Mouse (Mus musculus) embryo, embryonic 10 days (tissue): ENCODE measurements around the gene Mrtfb.
A peak's percentile ranks its signal among the peaks of the same experiment; 100 is the strongest.

Source experiments
- DNase-seq: peaks from one replicate; pipeline ENCODE4 v3.0.0-alpha.2; 2015; ENCODE audit warnings: low spot score

Gene Mrtfb

DNA sequence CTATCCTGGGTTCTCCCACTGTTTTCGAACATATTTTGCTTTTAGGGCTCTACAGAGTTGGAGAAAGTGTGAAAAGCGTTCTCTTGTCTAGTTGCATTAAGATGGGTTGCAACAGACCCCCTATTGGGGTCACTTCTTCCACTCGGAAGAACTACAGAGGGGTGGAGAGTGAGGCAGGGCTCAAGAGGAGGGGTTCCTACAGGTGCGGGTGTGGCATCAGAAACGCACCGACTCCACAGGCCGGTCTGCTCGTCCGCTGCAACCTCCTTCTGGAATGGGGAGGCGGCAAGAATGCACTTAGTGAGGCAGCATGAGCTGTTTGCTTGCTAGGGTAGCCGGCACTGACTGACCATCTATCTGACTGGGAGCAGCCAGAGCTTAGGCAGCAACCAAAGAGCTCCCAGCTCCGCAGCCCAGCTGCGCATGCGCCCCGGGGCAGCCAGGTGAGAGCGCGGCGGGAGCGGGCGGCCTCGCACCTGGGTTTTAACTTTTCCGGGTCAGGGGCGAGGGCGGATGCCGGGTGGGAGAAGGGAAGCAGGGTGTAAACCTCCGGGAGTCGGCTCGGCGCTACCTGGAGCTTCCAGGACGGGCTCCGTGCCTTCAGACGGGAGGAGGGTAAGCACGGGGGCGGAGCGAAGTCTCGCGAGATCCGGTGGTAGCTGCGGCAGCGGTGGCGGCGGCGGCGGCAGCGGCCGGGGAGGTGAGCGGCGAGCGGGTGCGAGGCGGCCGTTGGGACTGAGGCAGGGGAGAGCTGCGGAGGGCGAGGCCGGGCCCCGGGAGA, at the start of gene Mrtfb:
Gene Mrtfb (plus strand): TSS at position 627 of the 781 bp plus-strand sequence.
- DNase-seq, result peak; percentile 94

DNA sequence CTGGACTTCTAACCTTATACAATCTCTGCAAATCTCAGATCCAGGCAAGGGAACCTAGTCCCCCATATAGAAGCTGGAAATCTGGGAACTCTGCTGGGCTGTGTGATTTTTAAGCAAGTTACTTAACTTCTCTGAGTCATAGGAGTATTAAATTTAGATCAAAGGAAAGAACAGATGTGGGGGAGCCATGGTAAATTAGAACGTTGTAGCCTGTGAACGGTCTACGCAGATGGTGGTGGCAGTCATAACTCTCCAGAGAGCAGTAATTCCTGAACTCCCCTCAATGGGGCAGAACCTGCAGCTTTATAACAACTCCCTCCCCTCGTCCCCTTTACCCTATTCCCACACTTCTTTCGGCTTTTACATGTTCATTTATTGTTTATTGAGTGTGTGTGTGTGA, 48.6 kb upstream of the Mrtfb start:
- no peak for DNase-seq

DNA sequence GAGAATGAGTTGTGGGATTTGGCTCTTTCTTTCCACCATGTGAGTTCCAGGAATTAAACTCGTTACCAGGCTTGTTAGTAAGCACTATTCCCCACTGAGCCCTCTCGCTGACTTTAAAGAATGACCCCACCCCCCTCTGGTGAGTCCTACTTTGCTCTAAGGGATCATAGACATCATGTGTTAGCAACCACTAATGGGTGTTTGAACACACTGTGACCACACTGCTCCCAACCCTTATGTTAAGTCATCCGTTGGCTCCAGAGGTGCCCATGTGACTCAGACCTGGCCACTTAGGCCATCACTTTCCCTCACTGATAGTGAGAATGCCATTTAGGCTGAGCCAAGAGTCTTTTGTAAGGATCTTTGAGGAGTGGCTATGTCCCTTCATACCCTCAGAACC, 48.2 kb upstream of the Mrtfb start:
- DNase-seq, result no peak

DNA sequence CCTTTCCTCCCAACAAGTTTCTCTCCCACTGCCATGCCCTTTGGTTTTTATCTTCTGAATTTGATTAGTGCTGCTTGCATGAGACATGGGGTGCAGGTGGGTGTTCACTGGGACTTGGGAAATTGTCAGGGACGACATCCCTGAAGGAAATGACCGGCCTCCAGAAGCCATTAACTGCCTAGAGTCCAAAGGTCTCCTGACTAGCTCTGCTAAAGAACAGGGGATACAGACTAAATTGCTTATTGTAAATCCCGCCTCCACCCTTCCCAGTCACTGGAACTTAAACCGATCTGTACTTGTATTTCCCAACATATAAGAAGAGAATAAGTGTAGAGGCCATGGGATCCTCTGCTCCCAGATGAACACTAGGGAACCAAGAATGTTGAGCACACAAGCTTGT, 43.5 kb upstream of the Mrtfb start:
- no peak for DNase-seq

DNA sequence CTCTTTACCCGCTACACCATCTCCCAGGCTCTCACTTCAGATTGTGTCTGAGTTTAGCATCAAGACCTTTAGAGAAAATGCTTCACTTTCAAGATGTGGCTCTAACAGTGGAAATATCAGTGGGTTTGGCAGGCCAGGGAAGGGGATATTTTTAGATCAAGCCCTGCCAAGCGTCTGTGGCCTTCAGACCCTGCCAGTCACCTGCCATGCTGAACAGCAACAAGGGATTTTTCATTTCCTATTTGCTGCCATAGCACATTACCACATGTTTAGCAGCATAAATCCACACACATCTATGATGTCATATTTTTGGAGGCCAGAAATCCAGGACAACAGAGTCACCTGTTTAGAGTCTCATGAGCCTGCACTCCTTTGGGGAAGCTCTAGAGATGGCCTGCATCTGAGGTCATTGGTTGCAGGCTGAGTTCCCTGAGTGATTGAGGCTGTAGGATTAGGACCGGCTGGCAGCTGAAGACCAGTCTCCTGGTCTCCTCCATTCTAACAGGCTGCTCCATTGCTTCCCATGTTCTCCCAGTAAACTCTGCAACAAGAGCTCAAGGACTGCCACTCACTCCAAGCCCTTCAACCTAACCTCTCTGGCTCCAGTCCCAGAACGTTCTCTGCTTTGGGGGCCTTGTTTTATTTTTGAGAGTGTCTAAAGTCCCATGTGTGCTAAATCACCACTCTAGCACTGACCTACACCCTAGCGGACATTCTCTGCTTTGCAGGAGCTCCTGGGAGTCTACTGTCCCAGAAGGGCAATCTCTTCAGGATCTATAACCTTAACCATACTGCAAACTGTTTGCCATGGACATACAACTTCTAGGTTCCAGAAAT, 39.9 kb upstream of the Mrtfb start:
- no peak for DNase-seq

DNA sequence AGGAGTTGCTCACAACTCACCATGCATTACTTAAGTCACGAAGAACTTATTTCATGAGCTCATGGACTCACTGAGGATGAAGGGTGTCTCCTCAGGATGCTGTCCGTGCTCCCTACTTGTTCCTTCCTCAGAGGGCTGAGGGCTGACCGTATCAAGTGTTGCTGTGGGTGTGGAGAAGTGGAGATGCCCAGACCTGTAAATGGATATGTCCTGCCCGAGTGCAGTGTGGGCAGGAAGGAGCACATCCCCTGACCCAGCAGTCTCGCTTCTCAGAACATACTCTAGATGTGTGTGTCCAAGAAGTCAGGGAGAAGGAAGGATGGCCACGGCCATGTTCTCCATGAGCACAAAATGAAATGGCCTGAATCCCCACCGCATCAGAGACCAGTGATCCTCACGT, 38.3 kb upstream of the Mrtfb start:
- DNase-seq, result no peak

DNA sequence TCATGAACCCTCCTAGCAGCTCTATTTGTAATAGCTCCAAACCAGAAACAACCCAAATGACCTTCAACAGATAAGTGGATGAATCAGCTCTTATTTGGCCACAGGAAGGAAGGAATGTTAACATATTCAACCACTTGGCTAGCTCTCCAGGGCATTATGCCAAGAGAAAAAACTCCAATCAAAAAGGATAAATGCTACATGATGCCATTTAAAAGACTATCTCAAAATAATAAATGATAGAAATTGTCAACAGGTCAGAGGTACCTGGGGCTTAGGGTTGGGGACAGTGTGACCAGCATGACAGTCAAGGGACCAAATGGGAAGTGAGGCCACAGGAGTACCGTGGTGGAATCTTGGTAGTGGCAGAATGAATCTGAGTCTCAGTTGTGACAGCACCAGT, 34.8 kb upstream of the Mrtfb start:
- DNase-seq, result no peak

DNA sequence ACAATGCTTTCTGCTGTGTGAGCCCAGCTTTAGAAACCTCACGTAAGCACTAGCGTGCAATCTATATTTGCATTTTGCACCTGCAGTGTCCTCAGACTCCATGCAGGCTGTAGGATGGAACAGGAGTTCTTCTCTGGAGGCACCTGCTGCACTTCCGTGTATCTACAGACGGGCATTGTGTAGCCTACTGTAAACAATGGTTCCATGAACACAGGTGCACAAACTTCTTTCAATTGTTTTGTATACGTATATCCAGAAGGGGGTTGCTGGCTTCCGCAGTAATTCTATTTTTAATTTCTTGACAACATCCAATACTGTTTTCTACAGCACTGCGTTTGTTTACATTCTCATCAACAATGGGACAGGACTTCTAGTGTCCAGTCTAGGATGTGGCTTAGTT, 24.2 kb upstream of the Mrtfb start:
- no peak for DNase-seq

DNA sequence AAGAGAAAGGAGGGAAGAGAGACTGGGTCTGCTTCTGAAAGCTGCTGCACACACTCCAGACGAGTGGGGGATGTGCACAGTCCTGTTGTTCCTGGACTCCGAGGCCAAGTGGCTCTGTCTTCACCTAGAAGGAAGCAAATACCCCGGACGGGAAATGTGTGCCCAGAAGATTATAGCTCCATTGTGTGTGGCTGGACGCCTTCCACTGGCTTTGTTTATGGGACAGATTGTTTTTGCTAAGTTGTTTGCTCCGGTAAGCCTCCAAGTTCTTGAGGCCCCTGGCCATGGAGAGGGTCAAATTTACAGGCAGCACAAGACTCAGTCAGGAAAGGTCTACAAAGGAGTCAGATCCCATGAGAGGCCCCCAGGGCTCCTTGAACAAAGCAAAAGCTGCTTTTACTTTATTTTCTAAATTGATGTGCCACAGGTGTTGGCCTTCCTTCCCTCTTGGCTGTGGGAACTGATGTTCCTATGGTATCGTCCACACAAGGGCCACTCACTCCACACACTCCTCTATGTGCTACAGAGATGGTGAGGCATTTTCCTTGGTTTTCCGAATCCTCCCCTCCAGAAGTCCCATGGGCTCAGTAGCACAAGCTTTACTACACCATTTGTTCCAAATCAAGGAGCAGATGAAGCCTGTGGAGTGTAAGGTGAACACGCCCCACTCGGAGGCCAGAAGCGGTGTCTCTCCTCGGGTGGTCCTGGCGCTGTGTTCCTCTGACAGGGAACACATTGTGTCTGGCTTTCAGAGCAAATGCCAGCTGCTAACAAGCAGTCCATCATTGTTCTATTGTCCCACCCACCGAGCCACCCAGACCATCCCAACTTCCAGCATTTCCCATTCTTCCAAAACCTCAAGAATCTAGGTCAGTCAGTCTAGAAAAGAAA, 23.1 kb upstream of the Mrtfb start:
- DNase-seq, result peak; percentile 35

DNA sequence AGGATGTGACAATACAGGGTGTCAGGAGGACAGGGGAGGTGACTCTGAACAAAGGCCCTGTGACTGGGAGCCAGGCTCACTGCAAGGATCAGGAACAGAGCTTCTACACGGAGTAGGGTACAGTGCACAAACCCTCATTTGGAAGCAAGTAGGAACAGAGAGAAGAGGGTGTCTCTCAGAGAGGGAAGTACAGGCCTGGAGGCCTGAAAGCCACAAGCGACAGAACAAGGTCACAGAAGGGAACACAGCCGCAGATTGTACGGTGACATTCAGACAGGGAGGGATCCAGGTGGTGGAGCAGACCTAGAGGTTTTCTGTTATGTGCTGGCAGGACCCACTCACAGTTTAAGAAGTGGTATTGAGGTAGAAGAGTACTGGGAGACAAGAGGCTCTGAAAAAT, 17.2 kb upstream of the Mrtfb start:
- no peak for DNase-seq

DNA sequence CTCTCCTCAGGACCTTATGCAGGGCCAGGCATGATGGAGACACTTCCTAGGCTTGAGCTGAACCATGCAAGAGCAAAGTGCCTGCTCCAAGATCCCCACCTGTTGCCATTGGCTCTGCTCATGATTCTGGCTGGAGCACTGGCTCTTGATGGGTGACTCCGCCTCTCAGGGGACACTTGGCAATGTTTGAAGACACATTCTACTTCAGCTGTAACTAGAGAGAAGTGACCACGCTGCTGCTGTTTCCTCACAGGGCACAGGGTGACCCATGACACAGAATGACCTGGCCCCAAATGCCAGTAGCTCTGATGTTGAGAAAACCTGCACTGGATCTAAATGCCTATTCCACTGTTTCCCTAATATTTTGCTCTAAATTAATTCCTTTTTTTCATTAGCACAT, 16.7 kb upstream of the Mrtfb start:
- no peak for DNase-seq

DNA sequence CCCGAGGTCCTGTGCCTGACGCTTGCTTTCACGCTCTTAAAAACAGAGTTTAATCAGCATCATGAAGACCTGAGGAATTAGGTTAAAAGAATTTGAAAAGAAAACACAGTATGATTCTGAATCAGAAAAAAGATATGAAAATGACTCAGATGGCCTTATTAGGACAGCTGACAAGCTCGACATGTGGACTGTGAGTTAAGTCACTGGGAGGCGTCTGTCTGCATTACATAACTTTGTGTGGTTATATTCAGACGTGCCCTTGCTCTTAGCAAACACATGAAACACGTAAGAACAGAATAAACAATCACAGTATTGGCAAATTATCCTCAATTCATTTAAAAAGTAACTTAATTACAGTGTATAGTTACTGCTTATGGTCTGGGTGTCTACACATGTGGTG, 16.0 kb upstream of the Mrtfb start:
- DNase-seq, result no peak

DNA sequence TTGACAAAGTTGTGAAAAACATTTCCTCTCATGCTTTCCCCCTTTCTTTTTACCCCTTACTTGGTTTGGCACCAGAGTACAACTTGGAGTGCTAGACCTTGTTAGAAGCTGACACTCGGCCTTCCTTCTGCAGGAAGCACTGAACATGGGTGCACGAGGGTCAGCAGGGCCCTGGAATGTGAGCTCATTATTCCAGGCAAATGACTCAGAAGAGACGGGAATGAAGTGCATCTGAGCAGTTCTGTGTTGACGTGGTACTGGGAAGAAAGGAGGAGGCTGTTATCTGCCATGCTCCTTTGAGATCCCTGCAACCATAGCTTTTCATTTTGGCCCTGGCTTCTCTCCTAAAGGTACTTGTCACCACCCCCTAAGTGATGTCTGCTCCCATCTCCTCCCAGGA, 10.6 kb upstream of the Mrtfb start:
- peak; percentile 32 for DNase-seq

DNA sequence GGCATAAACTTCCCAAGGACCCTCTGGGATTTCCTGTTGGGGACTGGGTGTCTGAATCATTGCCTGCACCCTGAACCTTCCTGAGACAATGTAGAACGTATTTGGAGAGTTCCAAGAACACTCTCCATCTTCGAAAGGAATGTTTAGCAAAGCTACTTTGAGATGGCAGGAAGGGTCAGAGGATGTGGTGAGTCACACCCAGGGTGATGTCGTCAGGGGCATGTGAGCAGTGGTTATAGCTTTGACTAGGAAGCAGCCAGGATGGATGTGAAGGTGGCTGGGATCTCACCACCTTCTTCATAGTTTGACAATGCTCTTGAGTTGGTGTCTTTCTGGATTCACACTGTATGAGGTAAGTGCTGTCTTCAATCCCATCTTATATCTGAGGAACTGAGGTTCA, 9.4 kb upstream of the Mrtfb start:
- no peak for DNase-seq

DNA sequence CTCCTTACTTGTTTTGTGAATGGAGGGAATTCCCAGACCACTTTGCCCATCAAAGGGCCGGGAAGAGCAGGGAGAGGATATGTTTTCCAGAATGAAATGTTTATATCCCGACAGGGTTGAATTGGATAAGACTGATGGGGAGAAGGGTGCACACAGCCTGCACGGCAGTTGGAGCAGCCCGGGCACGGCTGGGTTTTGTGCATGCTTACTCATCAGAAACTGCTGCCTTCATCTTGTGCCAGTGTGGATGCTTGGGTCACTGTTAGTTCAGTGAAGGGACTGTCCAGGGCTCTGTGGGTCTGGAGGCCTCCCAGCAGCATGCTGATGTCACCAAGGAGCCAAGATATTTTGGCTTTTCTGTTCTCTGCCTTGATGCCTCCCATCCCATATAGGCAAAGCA, 6.2 kb upstream of the Mrtfb start:
- no peak for DNase-seq

DNA sequence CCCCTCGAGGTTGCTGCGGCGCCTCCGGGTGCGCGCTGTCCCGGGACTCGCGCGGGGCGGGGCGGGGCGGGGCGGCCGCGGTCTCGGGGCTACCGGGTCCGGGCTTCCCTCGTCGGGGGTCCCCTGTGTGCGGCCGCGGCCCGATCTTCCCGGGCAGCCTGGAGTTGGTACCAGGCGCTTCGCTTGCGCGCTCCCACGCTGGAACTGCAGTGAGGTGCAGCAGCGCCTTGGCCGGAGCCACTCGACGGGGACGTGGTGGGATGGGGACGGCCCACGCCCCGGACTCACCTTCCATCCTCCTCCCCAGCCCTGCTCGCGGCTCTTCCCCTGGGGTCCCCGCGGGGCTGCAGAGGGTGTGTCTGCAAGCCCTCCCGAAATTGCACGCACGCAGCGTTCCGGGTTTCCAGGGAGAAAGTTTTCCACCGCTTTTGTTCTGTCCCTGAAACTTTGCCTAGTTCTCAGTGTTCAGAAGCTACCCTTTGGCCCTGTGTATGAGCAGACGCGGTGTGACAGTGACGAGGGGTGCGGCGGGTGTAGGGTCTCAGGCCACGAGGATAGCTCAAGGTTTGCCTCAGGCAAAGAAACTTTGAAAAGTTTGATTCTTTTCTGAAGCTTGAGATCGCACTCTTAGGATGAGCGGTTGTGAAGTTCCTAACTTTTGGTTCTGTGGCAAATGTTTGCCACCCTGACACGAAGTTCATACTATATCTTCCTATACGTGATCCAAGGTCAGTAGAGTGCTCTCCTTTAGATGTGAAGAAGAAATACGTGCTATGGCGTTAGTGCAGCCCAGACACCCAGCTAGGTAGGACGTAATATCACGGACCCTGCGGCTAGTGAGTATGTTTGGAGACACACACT, 616 bp downstream of the Mrtfb start:
- peak; percentile 38 for DNase-seq

DNA sequence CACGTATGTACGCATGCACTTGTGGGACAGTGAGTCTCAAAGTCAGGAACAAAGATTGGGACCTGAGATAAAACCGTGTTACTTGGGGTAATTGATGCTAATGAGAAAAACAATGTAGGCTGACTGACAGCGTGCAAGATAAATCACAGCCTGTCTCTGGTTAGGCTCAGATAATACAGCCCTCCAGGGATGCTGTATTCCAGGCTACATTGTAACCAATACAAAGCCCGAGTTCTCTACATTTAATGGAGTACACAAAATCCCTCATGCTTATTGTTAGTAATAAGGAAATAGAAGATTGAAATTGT, 1.2 kb downstream of the Mrtfb start:
- DNase-seq, result no peak

DNA sequence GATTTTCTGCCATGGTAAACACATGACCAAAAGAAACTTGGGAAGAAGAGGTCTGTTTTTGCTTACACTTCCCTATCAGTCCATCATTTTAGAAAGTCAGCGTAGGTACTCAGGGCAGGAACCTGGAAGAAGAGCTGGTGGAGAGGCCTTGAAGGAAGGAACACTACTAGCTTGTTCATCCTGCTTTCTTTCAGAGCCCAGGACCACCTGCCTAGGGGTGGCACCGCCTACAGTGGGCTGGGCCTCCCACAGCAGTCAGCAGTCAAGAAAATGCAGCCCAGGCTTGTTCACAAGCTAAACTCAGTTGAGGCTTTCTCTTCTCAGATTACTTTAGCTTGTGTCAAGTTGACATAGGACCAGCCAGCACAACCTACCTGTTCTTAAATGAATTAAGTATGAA, 2.7 kb downstream of the Mrtfb start:
- no peak for DNase-seq

DNA sequence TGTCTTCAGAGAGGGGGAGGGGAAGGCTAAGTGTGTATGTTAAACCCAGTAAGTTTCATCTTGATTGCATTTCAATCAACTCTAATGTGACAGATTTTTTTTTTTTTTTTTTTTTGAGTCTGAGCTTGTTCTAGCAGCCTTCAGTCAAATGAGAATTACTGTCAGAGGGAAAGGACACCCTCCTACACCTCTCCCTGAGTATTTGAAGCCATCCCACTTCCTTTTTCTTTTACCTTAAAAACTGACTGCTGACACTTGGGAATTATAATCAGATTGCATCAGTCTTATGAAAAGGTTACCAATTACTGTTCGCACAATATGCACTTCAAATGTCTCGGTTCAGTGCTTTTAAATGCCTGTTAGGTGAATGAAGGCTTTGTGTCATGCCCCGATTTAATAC, 10.0 kb downstream of the Mrtfb start:
- no peak for DNase-seq

DNA sequence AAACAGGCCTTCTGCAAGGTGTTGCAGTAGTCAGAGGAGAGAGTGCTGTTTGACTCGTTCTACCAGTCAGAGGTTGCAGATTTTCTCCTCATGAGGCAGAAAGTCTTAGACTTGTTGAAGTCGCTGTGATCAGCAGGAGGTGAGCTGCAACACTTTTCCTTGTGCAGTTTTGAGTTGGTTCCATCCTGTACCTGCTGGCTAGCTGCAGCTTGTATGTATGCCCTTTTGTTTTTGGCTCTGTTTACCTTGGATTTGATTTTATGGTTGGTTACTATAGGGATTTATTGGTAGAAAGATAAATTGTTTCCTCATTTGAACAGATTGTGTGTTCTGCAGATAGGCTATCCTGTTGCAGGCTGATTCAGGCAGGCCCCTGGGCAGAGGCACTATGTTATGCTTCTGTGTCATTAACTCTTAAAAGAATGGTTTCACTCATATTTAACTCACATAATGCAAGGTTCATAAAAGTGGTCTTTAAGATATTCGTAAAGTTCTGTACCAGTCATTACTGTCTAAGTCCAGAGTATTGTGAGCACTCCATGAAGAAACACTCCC, 11.1 kb downstream of the Mrtfb start:
- DNase-seq, result no peak

DNA sequence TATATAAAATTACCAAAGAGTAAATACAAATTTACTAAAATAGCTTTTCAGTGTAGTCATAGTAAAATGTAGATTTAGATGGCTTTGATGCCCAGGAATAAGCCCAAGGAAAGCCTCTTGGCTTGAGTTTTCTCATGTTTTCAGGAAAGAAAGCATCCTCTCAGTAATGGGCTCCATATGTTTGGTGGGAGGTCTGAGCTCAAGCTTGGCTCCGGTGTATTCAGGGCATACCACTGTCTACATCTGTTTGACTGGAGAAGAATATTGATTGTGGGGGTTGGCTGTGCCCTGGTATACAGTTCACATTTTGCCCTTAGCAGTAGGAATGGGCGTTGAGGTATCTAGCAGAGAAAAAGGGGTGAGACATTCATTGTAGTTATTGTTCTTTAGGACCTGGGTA, 13.1 kb downstream of the Mrtfb start:
- DNase-seq, result no peak
